Mouse (Mus musculus) cerebellum, adult 2 months (tissue): ENCODE data around the gene Glt8d2.

Experiments used
- CTCF ChIP-seq: fragments of 200-500 bp; IDR thresholded peaks from 2 replicates; pipeline ENCODE4 v1.5.1; 2011; ENCODE audit warnings: low read depth, mild to moderate bottlenecking, control low read depth, low read length, moderate library complexity, borderline replicate concordance; ENCODE audit not compliant: insufficient read depth
- POLR2A ChIP-seq: fragments of 200-500 bp; IDR thresholded peaks from 2 replicates; pipeline ENCODE4 v1.6.1; 2011; ENCODE audit warnings: low read length, control low read depth, borderline replicate concordance; ENCODE audit not compliant: insufficient read depth

GRCm38 (mm10) chr10:82639032-82639698 lies 51.3 kb downstream of the Glt8d2 start:
- TF ChIP-seq CTCF, result no peak
- TF ChIP-seq POLR2A, result no peak
